In genomic region chr5:139892995-139893345, GRCm38 (mm10) we compare ENCODE assay signal across 10 mouse cellular contexts. TPM values are rescaled to one million over a fixed set of nuclear protein-coding genes. Genes with fewer than 3 reads are reported as not detected.
DNase-seq lines count a peak whose midpoint lies in the region; ATAC-seq and TF ChIP-seq lines count a peak whose summit lies in the region.
"Had no signal": no experiment of that assay in that cellular context is flagged by ENCODE, and none has a peak within 500 bp of the region (broad histone marks: within the 10 kb centered on the region; RNA-seq: fewer than 3 reads in every experiment).

No protein-coding gene starts in this region.

- no peak overlapping the region for H3K4me3 ChIP-seq in limb, embryonic 11.5 days (ENCODE audit: low read depth, low read length)
- no peak overlapping the region for H3K4me3 ChIP-seq in intestine, postnatal 0 days (ENCODE audit: low read depth, low read length)
- H3K4me3 ChIP-seq: limb, embryonic 13.5 days had no signal

- WGBS in limb, embryonic 11.5 days = 30% methylated on average over 7 of the region's 7 CpGs
- 35% methylated on average over 7 of the region's 7 CpGs for WGBS in intestine, postnatal 0 days

- H3K9me3 ChIP-seq in limb, embryonic 11.5 days (ENCODE audit: control insufficient read depth, low read length) = no peaks in the 10 kb centered on the region
- no peaks in the 10 kb centered on the region for H3K9me3 ChIP-seq in intestine, postnatal 0 days (ENCODE audit: control insufficient read depth)
- H3K9me3 ChIP-seq: limb, embryonic 13.5 days had no signal

- ATAC-seq in limb, embryonic 11.5 days (ENCODE audit: insufficient number of reproducible peaks, low FRiP score, low TSS enrichment, low read depth) = 0 out of 2 replicates have a peak, but pooled peaks have one; percentile 38
- ATAC-seq in intestine, postnatal 0 days = no peak

- H3K27me3 ChIP-seq in limb, embryonic 11.5 days (ENCODE audit: control insufficient read depth, insufficient read depth, low read length) = no peaks in the 10 kb centered on the region
- no peaks in the 10 kb centered on the region for H3K27me3 ChIP-seq in intestine, postnatal 0 days (replicated peaks; ENCODE audit: control insufficient read depth, insufficient read depth, low read length)

- DNase-seq in adrenal gland, postnatal 25 days = peak; percentile 12
- DNase-seq in adrenal gland, adult 18-20 months (ENCODE audit: low spot score in 2 of 2) = no peak
- DNase-seq in ovary, postnatal 36 days (ENCODE audit: low spot score) = peak; percentile 23
- no peak for DNase-seq in ovary, postnatal 10 days (ENCODE audit: low spot score)
- no peak for DNase-seq in limb, embryonic 11.5 days (ENCODE audit: low spot score)
- DNase-seq in thymus, adult 18-20 months = no peak
- DNase-seq in right cerebral cortex, postnatal 10 days (ENCODE audit: low spot score in 2 of 2) = no peak

- H3K27ac ChIP-seq in limb, embryonic 11.5 days (replicated peaks; ENCODE audit: low read depth, low read length) = no peak overlapping the region
- H3K27ac ChIP-seq in intestine, postnatal 0 days (ENCODE audit: low read depth, low read length) = no peak overlapping the region
- H3K27ac ChIP-seq: limb, embryonic 13.5 days; macrophage had no signal

- no peak overlapping the region for H3K9ac ChIP-seq in limb, embryonic 11.5 days (ENCODE audit: low read length)
- no peak overlapping the region for H3K9ac ChIP-seq in intestine, postnatal 0 days (ENCODE audit: low read depth, low read length)
- H3K9ac ChIP-seq: limb, embryonic 13.5 days had no signal

- H3K36me3 ChIP-seq in limb, embryonic 11.5 days (ENCODE audit: control insufficient read depth, insufficient read depth, low read length) = no peaks in the 10 kb centered on the region
- no peaks in the 10 kb centered on the region for H3K36me3 ChIP-seq in intestine, postnatal 0 days (ENCODE audit: control insufficient read depth, insufficient read depth)
- H3K36me3 ChIP-seq: limb, embryonic 13.5 days had no signal

- no peak for TF ChIP-seq CTCF in intestine, postnatal 0 days (IDR thresholded peaks at IDR 0.05; ENCODE audit: low read depth)

- H3K4me1 ChIP-seq in limb, embryonic 11.5 days (ENCODE audit: control insufficient read depth, insufficient read depth, low read length) = 0 out of 2 replicates have a peak, but pooled peaks cover 4% of the 10 kb centered on the region
- H3K4me1 ChIP-seq in intestine, postnatal 0 days (replicated peaks; ENCODE audit: control insufficient read depth, insufficient read depth, low read length) = no peaks in the 10 kb centered on the region

- H3K4me2 ChIP-seq in limb, embryonic 11.5 days (ENCODE audit: low read depth, severe bottlenecking) = no peak overlapping the region
- H3K4me2 ChIP-seq in intestine, postnatal 0 days (replicated peaks; ENCODE audit: low read depth) = no peak overlapping the region
- H3K4me2 ChIP-seq: limb, embryonic 13.5 days had no signal

RNA-seq across cellular contexts. Expression of gene Elfn1, which starts 14.8 kb away (rescaled TPM):
- 16.4 and 17.0 TPM in 2 replicates for total RNA-seq in adrenal gland, postnatal 25 days (2021)
- 10 to 100 TPM in 1 of 2 experiments, under 1 TPM in 1; 0.10 to 19.6 TPM for total RNA-seq in adrenal gland, adult 18-20 months (2021)
- polyA plus RNA-seq in limb, embryonic 11.5 days (2014; fragmentation: Nextera tagmentation; extraction: Ambion mirVana) = 0.07 and 0.08 TPM in 2 replicates
- 0.08 and 0.12 TPM in 2 replicates for polyA plus RNA-seq in intestine, postnatal 0 days (2015; fragmentation: Nextera tagmentation; extraction: Ambion mirVana)
- polyA plus RNA-seq: macrophage had no signal

Comparison
In these comparisons a context has a peak if more than half of its experiments do, and no peak if none do; other contexts are left out.
1. DNase-seq: peak in adrenal gland, postnatal 25 days (single experiment) and ovary, postnatal 36 days (single experiment); none in adrenal gland, adult 18-20 months (0 of 2), ovary, postnatal 10 days (single experiment), limb, embryonic 11.5 days (single experiment), thymus, adult 18-20 months (0 of 2) and right cerebral cortex, postnatal 10 days (0 of 2).